Mouse (Mus musculus) stomach, postnatal 0 days (tissue): ENCODE results near the gene Catsperz. TPM values are rescaled to one million over a fixed set of nuclear protein-coding genes. Genes with fewer than 3 reads are reported as not detected.
A peak's percentile ranks its signal among the peaks of the same experiment; 100 is the strongest.

Source experiments
- ATAC-seq: fragments of 200-750 bp; cut with Nextera tagmentation; 2 replicates; pipeline ENCODE4 v1.8.0; 2017; ENCODE audit not compliant: low FRiP score, low TSS enrichment
- DNase-seq: peaks from one replicate; pipeline ENCODE4 v3.0.0-alpha.2; 2016; ENCODE audit warnings: low spot score
- H3K27ac ChIP-seq: fragments of 300-500 bp; sonication (generic); replicated peaks from 2 replicates; pipeline ENCODE4 v1.5.1; 2014; ENCODE audit warnings: mild to moderate bottlenecking, control low read depth
- H3K27me3 ChIP-seq: fragments of 300-500 bp; sonication (generic); 2 replicates; pipeline ENCODE4 v1.6.1; 2014; ENCODE audit warnings: low read length; ENCODE audit not compliant: control insufficient read depth, insufficient read depth
- H3K36me3 ChIP-seq: fragments of 300-500 bp; sonication (generic); 2 replicates; pipeline ENCODE4 v1.6.1; 2014; ENCODE audit warnings: low read length, mixed read lengths; ENCODE audit not compliant: control insufficient read depth, insufficient read depth
- H3K4me1 ChIP-seq: fragments of 300-500 bp; sonication (generic); replicated peaks from 2 replicates; pipeline ENCODE4 v1.6.1; 2014; ENCODE audit warnings: antibody characterized with exemption; ENCODE audit not compliant: control insufficient read depth, insufficient read depth
- H3K4me2 ChIP-seq: fragments of 300-500 bp; sonication (generic); replicated peaks from 2 replicates; pipeline ENCODE4 v1.6.1; 2014; ENCODE audit warnings: low read depth, mild to moderate bottlenecking, control low read depth, moderate library complexity
- H3K4me3 ChIP-seq: fragments of 300-500 bp; sonication (generic); 2 replicates; pipeline ENCODE4 v1.5.1; 2014; ENCODE audit warnings: low read depth, low read length, control low read depth
- H3K9ac ChIP-seq: fragments of 300-500 bp; sonication (generic); 2 replicates; pipeline ENCODE4 v1.6.1; 2014; ENCODE audit warnings: mild to moderate bottlenecking, low read length, control low read depth, mixed read lengths
- H3K9me3 ChIP-seq: fragments of 300-500 bp; sonication (generic); 2 replicates; pipeline ENCODE4 v1.6.1; 2016; ENCODE audit warnings: low read length; ENCODE audit not compliant: control insufficient read depth
- CTCF ChIP-seq: IDR thresholded peaks from 2 replicates; pipeline ENCODE4 v1.5.1; 2016; ENCODE audit warnings: antibody characterized with exemption, low read depth, mild to moderate bottlenecking, moderate library complexity
- EP300 ChIP-seq: optimal IDR thresholded peaks from 2 replicates; pipeline ENCODE3; 2016; ENCODE audit warnings: antibody characterized with exemption
- WGBS: fragments of 180-500 bp; shearing (Covaris S2); extraction: QIAGEN DNeasy Blood & Tissue Kit; methylation state at CpG from one replicate; pipeline ENCODE4 v1.1.7; 2014; 5-methylcytosine and 5-hydroxymethylcytosine counted together
- polyA plus RNA-seq: library from polyadenylated mRNA; unstranded; fragments of >200 nt; fragmentation: Nextera tagmentation; extraction: Ambion mirVana; gene quantifications from 2 replicates; pipeline ENCODE4 v1.2.1, GENCODE M21; 2015

The Catsperz gene
- polyA plus RNA-seq, 1 experiment from 2014 or later: 4.5 TPM

- H3K9ac ChIP-seq: peak overlapping the region; percentile 31; the same call in 1 of the 2 replicates
- peak overlapping the region; percentile 87 for H3K4me2 ChIP-seq
- no peaks in the 10 kb centered on the region for H3K9me3 ChIP-seq
- TF ChIP-seq EP300 (no peak), CTCF (no peak)
- 33% methylated on average over 10 of the region's 11 CpGs for WGBS
- no peak for ATAC-seq
- H3K36me3 ChIP-seq: peaks cover 10% of the 10 kb centered on the region
- H3K4me1 ChIP-seq: peaks cover 10% of the 10 kb centered on the region
- H3K27ac ChIP-seq: peak overlapping the region; percentile 25; the same call in 1 of the 2 replicates
- DNase-seq: no peak
- no peaks in the 10 kb centered on the region for H3K27me3 ChIP-seq
- H3K4me3 ChIP-seq: no peak overlapping the region
Observed at GRCm38 (mm10) chr19:6970460-6971085, 45.4 kb upstream of the Catsperz start.

GRCm38 (mm10) chr19:6969665-6970381 is 44.6 kb upstream of the Catsperz start:
- Histone ChIP-seq H3K9ac (peak overlapping the region; percentile 82), H3K27me3 (no peaks in the 10 kb centered on the region)
- peak; percentile 89 for DNase-seq

GRCm38 (mm10) chr19:6969291-6969664 is 44.1 kb upstream of the Catsperz start:
- Histone ChIP-seq H3K27me3 (no peaks in the 10 kb centered on the region), H3K4me3 (peak overlapping the region; percentile 76), H3K36me3 (peaks cover 21% of the 10 kb centered on the region), H3K9ac (peak overlapping the region; percentile 82), H3K4me2 (peak overlapping the region; percentile 87), H3K9me3 (no peaks in the 10 kb centered on the region), H3K27ac (peak overlapping the region; percentile 79), H3K4me1 (peaks cover 10% of the 10 kb centered on the region)
- TF ChIP-seq EP300 (no peak), CTCF (no peak)
- no peak for DNase-seq
- under 1% methylated on average over 20 of the region's 20 CpGs for WGBS
- ATAC-seq: no peak

More at GRCm38 (mm10) chr19:6969665-6970381, 44.6 kb upstream of the Catsperz start:
- Histone ChIP-seq H3K4me1 (peaks cover 10% of the 10 kb centered on the region), H3K27ac (peak overlapping the region; percentile 79), H3K4me3 (peak overlapping the region; percentile 76), H3K9me3 (no peaks in the 10 kb centered on the region), H3K36me3 (peaks cover 16% of the 10 kb centered on the region), H3K4me2 (peak overlapping the region; percentile 87)
- WGBS: under 1% methylated on average over 52 of the region's 55 CpGs
- ATAC-seq: peak; percentile 71
- no peak for TF ChIP-seq EP300
- peak; percentile 80 for TF ChIP-seq CTCF

- Histone ChIP-seq H3K4me2 (peak overlapping the region; percentile 87), H3K4me1 (peaks cover 10% of the 10 kb centered on the region), H3K36me3 (peaks cover 24% of the 10 kb centered on the region), H3K9ac (peak overlapping the region; percentile 82), H3K27me3 (no peaks in the 10 kb centered on the region), H3K9me3 (no peaks in the 10 kb centered on the region), H3K27ac (peak overlapping the region; percentile 79), H3K4me3 (peak overlapping the region; percentile 76)
- ATAC-seq (peak; percentile 30; the same call in 1 of the 2 replicates), DNase-seq (peak; percentile 86)
- 5% methylated on average over 15 of the region's 15 CpGs for WGBS
- TF ChIP-seq CTCF (no peak), EP300 (no peak)
Observed at GRCm38 (mm10) chr19:6968491-6969271, 43.5 kb upstream of the Catsperz start.

- ATAC-seq: no peak
- TF ChIP-seq EP300 (no peak), CTCF (no peak)
- H3K36me3 ChIP-seq: peaks cover 41% of the 10 kb centered on the region
- H3K4me1 ChIP-seq: peaks cover 6% of the 10 kb centered on the region; the same call in 1 of the 2 replicates
- no peaks in the 10 kb centered on the region for H3K27me3 ChIP-seq
- no peak overlapping the region for H3K9ac ChIP-seq
- no peak overlapping the region for H3K4me2 ChIP-seq
- no peak overlapping the region for H3K4me3 ChIP-seq
- no peak overlapping the region for H3K27ac ChIP-seq
- H3K9me3 ChIP-seq: no peaks in the 10 kb centered on the region
- 83% methylated on average over 10 of the region's 10 CpGs for WGBS
- DNase-seq: no peak
Observed at GRCm38 (mm10) chr19:6956461-6956860, 31.3 kb upstream of the Catsperz start.
